Mouse (Mus musculus): Measurements from ENCODE around the gene Ccdc184.

The Ccdc184 gene

GRCm38 (mm10) chr15:98166963-98167644 lies at the start of gene Ccdc184:
Ccdc184 (plus strand) TSS chr15:98167158.
- peak in 1 of 2 experiments; percentile 36 for DNase-seq

- DNase-seq: no peak
Measured at GRCm38 (mm10) chr15:98119363-98119762, 47.6 kb upstream of the Ccdc184 start.

GRCm38 (mm10) chr15:98120831-98121230 lies 46.1 kb upstream of the Ccdc184 start:
- no peak for DNase-seq

GRCm38 (mm10) chr15:98131001-98131400 lies 36.0 kb upstream of the Ccdc184 start:
- DNase-seq: no peak

- no peak for DNase-seq
Measured at GRCm38 (mm10) chr15:98131451-98131850, 35.5 kb upstream of the Ccdc184 start.

- DNase-seq: no peak
Measured at GRCm38 (mm10) chr15:98131942-98132655, 34.9 kb upstream of the Ccdc184 start.

GRCm38 (mm10) chr15:98133471-98133870 lies 33.5 kb upstream of the Ccdc184 start:
- no peak for DNase-seq

- no peak for DNase-seq
Measured at GRCm38 (mm10) chr15:98134034-98134433, 32.9 kb upstream of the Ccdc184 start.

- no peak for DNase-seq
Measured at GRCm38 (mm10) chr15:98134666-98135065, 32.3 kb upstream of the Ccdc184 start.

- no peak for DNase-seq
Measured at GRCm38 (mm10) chr15:98135671-98136070, 31.3 kb upstream of the Ccdc184 start.

GRCm38 (mm10) chr15:98136871-98137270 lies 30.1 kb upstream of the Ccdc184 start:
- DNase-seq: no peak

- DNase-seq: no peak
Measured at GRCm38 (mm10) chr15:98139763-98140162, 27.2 kb upstream of the Ccdc184 start.

- no peak for DNase-seq
Measured at GRCm38 (mm10) chr15:98140809-98141208, 26.1 kb upstream of the Ccdc184 start.

- DNase-seq: no peak
Measured at GRCm38 (mm10) chr15:98142515-98142914, 24.4 kb upstream of the Ccdc184 start.

GRCm38 (mm10) chr15:98144861-98145507 lies 22.0 kb upstream of the Ccdc184 start:
- no peak for DNase-seq

GRCm38 (mm10) chr15:98145559-98146181 lies 21.3 kb upstream of the Ccdc184 start:
- DNase-seq: peak; percentile 91 to 95

GRCm38 (mm10) chr15:98148356-98148755 lies 18.6 kb upstream of the Ccdc184 start:
- peak; percentile 62 to 73 for DNase-seq

- no peak for DNase-seq
Measured at GRCm38 (mm10) chr15:98149166-98149602, 17.8 kb upstream of the Ccdc184 start.

- DNase-seq: no peak
Measured at GRCm38 (mm10) chr15:98152916-98153315, 14.0 kb upstream of the Ccdc184 start.

- DNase-seq: peak; percentile 37 to 41
Measured at GRCm38 (mm10) chr15:98153625-98154024, 13.3 kb upstream of the Ccdc184 start.

- DNase-seq: no peak
Measured at GRCm38 (mm10) chr15:98154146-98154545, 12.8 kb upstream of the Ccdc184 start.

GRCm38 (mm10) chr15:98154631-98155030 lies 12.3 kb upstream of the Ccdc184 start:
- DNase-seq: no peak

- no peak for DNase-seq
Measured at GRCm38 (mm10) chr15:98155272-98155671, 11.7 kb upstream of the Ccdc184 start.

Data from cerebellum, adult 18-20 months (tissue).